Mouse (Mus musculus): Measurements from ENCODE around the gene Zfp119b. TPM values are rescaled to one million over a fixed set of nuclear protein-coding genes. Genes with fewer than 3 reads are reported as not detected.

Zfp119b gene
- polyA plus RNA-seq, 1 experiment from 2014 or later: 3.8 TPM

DNA sequence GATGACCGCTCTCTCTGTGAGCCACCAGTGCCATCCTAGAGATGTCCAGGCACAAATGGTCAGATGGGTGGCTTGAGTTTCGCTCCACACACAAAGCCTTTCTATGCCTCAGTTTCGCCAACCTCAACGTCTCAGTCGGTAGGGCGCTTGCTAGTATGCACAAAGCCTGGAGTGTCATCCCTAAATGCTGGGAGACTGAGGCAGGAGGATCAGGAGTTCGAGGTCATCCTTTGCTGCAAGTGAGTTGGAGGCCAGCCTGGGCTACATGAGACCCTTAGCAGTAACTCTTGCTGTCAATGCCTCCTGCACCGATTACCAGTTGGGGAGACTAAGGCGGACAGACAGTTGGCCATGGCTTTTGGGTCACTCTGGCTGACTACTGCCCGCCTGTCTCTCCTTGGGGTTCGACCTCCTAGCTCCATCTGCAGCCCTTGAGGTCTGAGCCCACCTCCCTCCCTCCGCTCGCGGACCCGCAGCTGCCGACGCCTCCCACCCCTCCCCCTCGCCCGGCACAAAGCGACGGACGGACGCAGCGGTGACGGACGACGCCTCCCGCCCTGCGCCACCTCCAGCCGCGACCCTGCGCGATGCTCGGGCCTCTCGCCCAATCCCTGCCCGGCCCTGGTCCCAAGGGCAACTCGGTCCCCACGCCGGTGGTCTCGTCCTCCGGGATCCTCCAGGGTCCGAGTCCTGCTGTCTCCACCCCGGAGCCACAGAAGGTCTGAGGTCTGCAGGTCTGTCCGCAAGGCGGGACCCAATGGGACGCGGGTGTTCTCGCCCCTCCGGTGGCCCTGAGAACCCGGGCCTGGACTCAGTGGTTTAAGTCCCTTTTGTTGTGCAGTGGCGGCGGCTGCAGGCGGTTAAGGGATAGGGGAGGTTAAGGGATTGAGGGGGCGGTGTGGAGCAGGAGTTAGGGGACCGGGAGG lies 20.9 kb upstream of the Zfp119b start, which contains the start of gene Shd:
Shd (plus strand) TSS at position 502 of the 926 bp plus-strand sequence.
- ATAC-seq (replicated peaks; ENCODE audit: low FRiP score) (0 out of 2 replicates have a peak, but pooled peaks have one; percentile 11), DNase-seq (ENCODE audit: low spot score) (no peak)
- Histone ChIP-seq H3K9ac (ENCODE audit: low read depth, low read length) (no peak within 1 kb of the TSS; the same call in 1 of the 2 replicates), H3K4me1 (replicated peaks; ENCODE audit: control insufficient read depth, insufficient read depth, low read length) (no peaks in the 10 kb centered on the region), H3K36me3 (ENCODE audit: control insufficient read depth, insufficient read depth, low read length) (peaks cover 19% of the 10 kb centered on the region; the same call in 1 of the 2 replicates), H3K27me3 (replicated peaks; ENCODE audit: control insufficient read depth, insufficient read depth, low read length) (peaks cover 41% of the 10 kb centered on the region), H3K9me3 (ENCODE audit: control insufficient read depth, low read length) (no peaks in the 10 kb centered on the region), H3K27ac (ENCODE audit: low read depth, low read length) (no peak within 1 kb of the TSS), H3K4me2 (peak within 1 kb of the TSS; percentile 75), H3K4me3 (ENCODE audit: low read depth, low read length) (peak within 1 kb of the TSS; percentile 45)
- 8% methylated on average over 55 of the region's 55 CpGs for WGBS

GRCm38 (mm10) chr17:55969560-55969959 lies 20.3 kb upstream of the Zfp119b start:
- H3K4me3 ChIP-seq (ENCODE audit: low read depth, low read length): no peak overlapping the region
- H3K9ac ChIP-seq (ENCODE audit: low read depth, low read length): no peak overlapping the region
- H3K27me3 ChIP-seq (replicated peaks; ENCODE audit: control insufficient read depth, insufficient read depth, low read length): peaks cover 41% of the 10 kb centered on the region
- ATAC-seq (replicated peaks; ENCODE audit: low FRiP score) (no peak), DNase-seq (ENCODE audit: low spot score) (no peak)
- H3K36me3 ChIP-seq (ENCODE audit: control insufficient read depth, insufficient read depth, low read length): peaks cover 21% of the 10 kb centered on the region; the same call in 1 of the 2 replicates
- no peaks in the 10 kb centered on the region for H3K9me3 ChIP-seq (ENCODE audit: control insufficient read depth, low read length)
- WGBS: 51% methylated on average over 14 of the region's 14 CpGs
- no peaks in the 10 kb centered on the region for H3K4me1 ChIP-seq (replicated peaks; ENCODE audit: control insufficient read depth, insufficient read depth, low read length)
- H3K27ac ChIP-seq (ENCODE audit: low read depth, low read length): no peak overlapping the region
- H3K4me2 ChIP-seq: no peak overlapping the region

- Histone ChIP-seq H3K4me3 (ENCODE audit: low read depth, low read length) (no peak overlapping the region), H3K9me3 (ENCODE audit: control insufficient read depth, low read length) (no peaks in the 10 kb centered on the region), H3K27ac (ENCODE audit: low read depth, low read length) (no peak overlapping the region), H3K27me3 (replicated peaks; ENCODE audit: control insufficient read depth, insufficient read depth, low read length) (peaks cover 38% of the 10 kb centered on the region), H3K4me2 (no peak overlapping the region), H3K4me1 (replicated peaks; ENCODE audit: control insufficient read depth, insufficient read depth, low read length) (no peaks in the 10 kb centered on the region), H3K36me3 (ENCODE audit: control insufficient read depth, insufficient read depth, low read length) (peaks cover 25% of the 10 kb centered on the region; the same call in 1 of the 2 replicates), H3K9ac (ENCODE audit: low read depth, low read length) (no peak overlapping the region)
- ATAC-seq (replicated peaks; ENCODE audit: low FRiP score) (no peak), DNase-seq (ENCODE audit: low spot score) (no peak)
- WGBS: 64% methylated on average over 7 of the region's 7 CpGs
Measured at GRCm38 (mm10) chr17:55968210-55968609, 18.9 kb upstream of the Zfp119b start.

- ATAC-seq (replicated peaks; ENCODE audit: low FRiP score) (no peak), DNase-seq (ENCODE audit: low spot score) (no peak)
- Histone ChIP-seq H3K9ac (ENCODE audit: low read depth, low read length) (no peak overlapping the region), H3K27ac (ENCODE audit: low read depth, low read length) (no peak overlapping the region), H3K9me3 (ENCODE audit: control insufficient read depth, low read length) (no peaks in the 10 kb centered on the region), H3K27me3 (replicated peaks; ENCODE audit: control insufficient read depth, insufficient read depth, low read length) (peaks cover 29% of the 10 kb centered on the region), H3K4me2 (no peak overlapping the region), H3K4me1 (replicated peaks; ENCODE audit: control insufficient read depth, insufficient read depth, low read length) (no peaks in the 10 kb centered on the region), H3K36me3 (ENCODE audit: control insufficient read depth, insufficient read depth, low read length) (peaks cover 27% of the 10 kb centered on the region; the same call in 1 of the 2 replicates), H3K4me3 (ENCODE audit: low read depth, low read length) (no peak overlapping the region)
- WGBS: 86% methylated on average over 4 of the region's 4 CpGs
Measured at GRCm38 (mm10) chr17:55967186-55967585, 17.9 kb upstream of the Zfp119b start.

DNA sequence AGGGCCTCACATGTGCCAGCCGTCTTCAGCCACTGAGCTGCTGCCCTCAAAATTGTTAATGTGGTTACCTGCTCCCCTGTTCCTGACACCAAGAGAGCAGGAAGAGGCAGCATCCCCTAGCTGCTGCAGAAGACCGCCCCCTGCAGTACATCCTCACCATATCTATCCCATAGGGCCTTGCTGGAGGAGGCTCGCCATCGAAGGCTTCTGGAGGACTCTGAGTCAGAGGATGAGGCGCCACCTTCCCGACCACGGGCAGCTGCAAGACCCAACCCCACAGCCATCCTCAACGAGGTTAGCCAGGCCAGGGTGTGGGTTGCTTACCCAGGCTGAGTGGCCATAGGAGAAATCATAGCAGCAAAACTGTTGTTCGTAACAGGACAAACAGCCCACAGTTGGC lies 15.7 kb upstream of the Zfp119b start:
- DNase-seq (ENCODE audit: low spot score) (no peak), ATAC-seq (replicated peaks; ENCODE audit: low FRiP score) (no peak)
- 81% methylated on average over 9 of the region's 9 CpGs for WGBS
- Histone ChIP-seq H3K9ac (ENCODE audit: low read depth, low read length) (no peak overlapping the region), H3K4me2 (no peak overlapping the region), H3K36me3 (ENCODE audit: control insufficient read depth, insufficient read depth, low read length) (peaks cover 33% of the 10 kb centered on the region; the same call in 1 of the 2 replicates), H3K9me3 (ENCODE audit: control insufficient read depth, low read length) (no peaks in the 10 kb centered on the region), H3K27me3 (replicated peaks; ENCODE audit: control insufficient read depth, insufficient read depth, low read length) (peaks cover 9% of the 10 kb centered on the region), H3K4me1 (replicated peaks; ENCODE audit: control insufficient read depth, insufficient read depth, low read length) (peaks cover 3% of the 10 kb centered on the region), H3K4me3 (ENCODE audit: low read depth, low read length) (no peak overlapping the region), H3K27ac (ENCODE audit: low read depth, low read length) (no peak overlapping the region)

DNA sequence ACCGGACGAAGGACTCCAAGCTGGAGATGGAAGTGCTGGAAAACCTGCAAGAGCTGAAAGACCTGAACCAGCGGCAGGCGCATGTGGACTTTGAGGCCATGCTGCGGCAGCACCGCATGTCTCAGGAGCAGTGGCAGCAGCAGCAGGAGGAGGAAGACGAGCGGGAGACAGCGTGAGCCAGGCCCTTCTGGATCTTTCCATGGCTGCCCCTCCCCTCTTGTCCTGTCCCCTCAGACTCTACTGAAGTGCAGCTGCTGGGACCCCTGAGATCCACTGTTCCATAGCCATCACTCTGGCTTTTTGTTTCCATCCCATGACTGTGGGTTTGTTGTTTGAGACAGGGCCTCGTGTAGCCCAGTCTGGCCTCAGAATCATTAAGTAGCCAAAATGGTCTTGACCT lies 15.2 kb upstream of the Zfp119b start:
- Histone ChIP-seq H3K4me2 (no peak overlapping the region), H3K27ac (ENCODE audit: low read depth, low read length) (no peak overlapping the region), H3K27me3 (replicated peaks; ENCODE audit: control insufficient read depth, insufficient read depth, low read length) (peaks cover 4% of the 10 kb centered on the region), H3K36me3 (ENCODE audit: control insufficient read depth, insufficient read depth, low read length) (peaks cover 33% of the 10 kb centered on the region; the same call in 1 of the 2 replicates), H3K4me1 (replicated peaks; ENCODE audit: control insufficient read depth, insufficient read depth, low read length) (peaks cover 8% of the 10 kb centered on the region), H3K9me3 (ENCODE audit: control insufficient read depth, low read length) (no peaks in the 10 kb centered on the region), H3K4me3 (ENCODE audit: low read depth, low read length) (no peak overlapping the region), H3K9ac (ENCODE audit: low read depth, low read length) (no peak overlapping the region)
- 86% methylated on average over 10 of the region's 10 CpGs for WGBS
- DNase-seq (ENCODE audit: low spot score) (no peak), ATAC-seq (replicated peaks; ENCODE audit: low FRiP score) (no peak)

GRCm38 (mm10) chr17:55963171-55963570 lies 13.9 kb upstream of the Zfp119b start:
- no peak overlapping the region; the same call in 1 of the 2 replicates for H3K4me2 ChIP-seq
- ATAC-seq (replicated peaks; ENCODE audit: low FRiP score): no peak
- no peak overlapping the region for H3K9ac ChIP-seq (ENCODE audit: low read depth, low read length)
- H3K4me1 ChIP-seq (replicated peaks; ENCODE audit: control insufficient read depth, insufficient read depth, low read length): peaks cover 11% of the 10 kb centered on the region
- no peak overlapping the region for H3K27ac ChIP-seq (ENCODE audit: low read depth, low read length)
- peaks cover 33% of the 10 kb centered on the region; the same call in 1 of the 2 replicates for H3K36me3 ChIP-seq (ENCODE audit: control insufficient read depth, insufficient read depth, low read length)
- H3K4me3 ChIP-seq (ENCODE audit: low read depth, low read length): no peak overlapping the region
- H3K9me3 ChIP-seq (ENCODE audit: control insufficient read depth, low read length): no peaks in the 10 kb centered on the region
- WGBS: 78% methylated on average over 14 of the region's 14 CpGs
- no peaks in the 10 kb centered on the region for H3K27me3 ChIP-seq (replicated peaks; ENCODE audit: control insufficient read depth, insufficient read depth, low read length)
- no peak for DNase-seq (ENCODE audit: low spot score)

- WGBS: 92% methylated on average over 7 of the region's 7 CpGs
- no peak overlapping the region for H3K4me2 ChIP-seq
- ATAC-seq (replicated peaks; ENCODE audit: low FRiP score) (no peak), DNase-seq (ENCODE audit: low spot score) (no peak)
- H3K4me3 ChIP-seq (ENCODE audit: low read depth, low read length): no peak overlapping the region
- H3K9ac ChIP-seq (ENCODE audit: low read depth, low read length): no peak overlapping the region
- no peak overlapping the region for H3K27ac ChIP-seq (ENCODE audit: low read depth, low read length)
- H3K36me3 ChIP-seq (ENCODE audit: control insufficient read depth, insufficient read depth, low read length): peaks cover 23% of the 10 kb centered on the region; the same call in 1 of the 2 replicates
- peaks cover 15% of the 10 kb centered on the region for H3K4me1 ChIP-seq (replicated peaks; ENCODE audit: control insufficient read depth, insufficient read depth, low read length)
- H3K27me3 ChIP-seq (replicated peaks; ENCODE audit: control insufficient read depth, insufficient read depth, low read length): no peaks in the 10 kb centered on the region
- H3K9me3 ChIP-seq (ENCODE audit: control insufficient read depth, low read length): no peaks in the 10 kb centered on the region
Measured at GRCm38 (mm10) chr17:55961631-55962030, 12.3 kb upstream of the Zfp119b start.
